Mouse (Mus musculus): ENCODE measurements around the gene Apex2. TPM values are rescaled to one million over a fixed set of nuclear protein-coding genes. Genes with fewer than 3 reads are reported as not detected.
"Not testable (repeated sequence)": the region's sequence is repeated elsewhere in the genome, so short reads cannot be mapped to it uniquely, and the experiment has no call there.

The Apex2 gene
- polyA plus RNA-seq, 1 experiment from 2014 or later: 4.0 TPM

DNA sequence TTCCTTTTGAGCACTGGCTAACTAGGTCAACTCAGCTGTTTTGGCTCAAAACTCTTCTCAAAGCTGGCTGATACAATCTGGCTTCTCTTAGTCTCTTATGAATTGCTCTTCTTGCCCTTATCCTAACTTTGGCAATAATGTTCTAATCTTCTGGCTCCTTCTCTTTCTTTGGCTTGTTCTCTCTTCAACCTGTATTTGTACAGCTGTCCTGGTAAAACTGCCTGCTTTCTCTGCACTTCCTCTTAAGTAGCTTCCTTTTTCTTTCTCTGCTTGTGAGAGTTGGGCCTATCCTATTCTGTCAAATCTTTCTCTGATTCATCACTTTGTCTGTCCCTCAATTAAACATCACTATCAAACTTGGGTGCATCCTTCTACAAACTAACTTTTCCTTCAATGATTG lies 48.0 kb downstream of the Apex2 start:
- Histone ChIP-seq H3K4me3 (ENCODE audit: inconsistent target) (no peak overlapping the region), H3K27ac (no peak overlapping the region), H3K79me2 (ENCODE audit: inconsistent target) (no peaks in the 10 kb centered on the region), H3K36me3 (ENCODE audit: inconsistent target) (no peaks in the 10 kb centered on the region)

DNA sequence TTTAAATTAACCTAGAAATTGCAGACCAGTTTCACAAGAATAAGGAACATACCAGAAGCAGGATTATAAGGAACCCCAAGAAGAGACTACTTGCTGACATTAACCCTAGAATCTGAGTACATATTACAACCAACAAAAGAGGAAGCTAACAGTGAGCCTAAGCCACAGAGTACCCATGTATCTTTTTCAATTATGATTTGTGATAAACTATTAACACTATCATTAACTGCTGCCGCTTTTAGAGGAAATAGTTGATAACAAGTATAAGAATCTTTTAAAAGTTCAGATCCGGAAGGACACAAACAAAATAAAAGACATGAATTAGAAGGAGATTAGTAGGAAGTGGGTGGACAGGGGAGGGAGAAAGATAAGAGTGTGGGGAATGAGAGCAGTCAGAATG lies 49.6 kb downstream of the Apex2 start:
- 100% methylated on average over 1 of the region's 2 CpGs for WGBS (ENCODE audit: missing documents)
- H3K36me3 ChIP-seq (ENCODE audit: inconsistent target): no peaks in the 10 kb centered on the region
- H3K79me2 ChIP-seq (ENCODE audit: inconsistent target): no peaks in the 10 kb centered on the region
- no peak overlapping the region for H3K4me3 ChIP-seq (ENCODE audit: inconsistent target)
- H3K27ac ChIP-seq: no peak overlapping the region

DNA sequence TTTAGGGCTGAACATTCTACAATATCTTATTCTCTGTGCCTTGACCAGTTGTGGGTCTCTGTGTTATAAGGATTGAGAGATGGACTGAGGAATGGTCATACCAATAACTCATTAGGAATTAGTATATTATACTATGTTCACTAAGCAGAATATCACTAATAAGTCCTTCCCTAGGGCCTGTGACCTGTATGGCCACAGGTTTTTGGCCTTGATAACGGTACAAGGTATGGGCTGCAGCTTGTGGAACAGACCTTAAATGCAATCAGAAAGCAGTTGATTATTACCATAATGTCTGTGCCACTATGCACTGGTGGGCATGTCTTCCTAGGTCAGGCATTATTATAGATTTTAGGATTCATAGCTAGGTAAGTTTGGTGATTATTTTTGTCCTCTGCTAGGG lies 73.2 kb downstream of the Apex2 start:
- Histone ChIP-seq H3K27ac (no peak overlapping the region), H3K4me3 (ENCODE audit: inconsistent target) (no peak overlapping the region), H3K79me2 (ENCODE audit: inconsistent target) (no peaks in the 10 kb centered on the region), H3K36me3 (ENCODE audit: inconsistent target) (no peaks in the 10 kb centered on the region)
- 77% methylated on average over 1 of the region's 1 CpGs for WGBS (ENCODE audit: missing documents)

DNA sequence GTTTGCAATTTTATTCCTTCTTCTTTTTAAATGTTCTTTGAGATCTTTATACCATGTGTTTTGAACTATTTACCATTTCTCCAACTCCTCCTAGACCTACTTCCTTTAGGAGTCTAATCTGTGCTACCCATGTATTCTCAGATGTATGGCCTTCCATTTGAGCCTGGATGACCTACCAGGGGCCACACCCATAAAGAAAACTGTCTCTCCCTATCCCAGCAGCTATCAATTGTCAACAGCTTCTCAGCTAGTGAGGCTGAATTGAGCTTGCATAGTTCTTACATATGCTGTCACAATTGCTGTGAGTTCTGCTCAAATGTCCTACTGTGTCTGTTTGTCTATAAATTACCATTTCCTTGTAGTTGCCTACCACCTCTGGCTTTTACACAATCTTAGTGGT lies 73.7 kb downstream of the Apex2 start:
- Histone ChIP-seq H3K79me2 (ENCODE audit: inconsistent target) (no peaks in the 10 kb centered on the region), H3K4me3 (ENCODE audit: inconsistent target) (no peak overlapping the region), H3K36me3 (ENCODE audit: inconsistent target) (no peaks in the 10 kb centered on the region), H3K27ac (no peak overlapping the region)

DNA sequence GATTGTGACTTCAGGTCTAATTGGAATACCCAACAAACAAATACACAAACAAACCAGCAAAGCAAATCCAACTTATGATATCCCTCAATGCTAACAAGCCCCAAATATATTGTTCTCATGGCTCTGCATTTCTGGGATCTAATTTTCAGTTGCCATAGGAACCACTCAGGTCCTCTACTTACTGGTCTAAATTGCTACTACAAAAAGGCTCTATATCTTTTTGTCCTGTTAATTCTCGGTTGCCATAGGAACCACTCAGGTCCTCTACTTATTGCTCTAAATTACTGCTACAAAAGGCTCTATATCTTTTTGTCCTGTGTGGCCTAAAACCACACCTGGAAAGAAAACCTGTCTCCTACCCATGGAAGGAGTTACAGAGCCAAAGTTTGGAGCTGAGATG lies 75.5 kb downstream of the Apex2 start:
- Histone ChIP-seq H3K4me3 (ENCODE audit: inconsistent target) (no peak overlapping the region), H3K27ac (no peak overlapping the region), H3K79me2 (ENCODE audit: inconsistent target) (no peaks in the 10 kb centered on the region), H3K36me3 (ENCODE audit: inconsistent target) (no peaks in the 10 kb centered on the region)
- WGBS (ENCODE audit: missing documents): 100% methylated on average over 1 of the region's 1 CpGs

DNA sequence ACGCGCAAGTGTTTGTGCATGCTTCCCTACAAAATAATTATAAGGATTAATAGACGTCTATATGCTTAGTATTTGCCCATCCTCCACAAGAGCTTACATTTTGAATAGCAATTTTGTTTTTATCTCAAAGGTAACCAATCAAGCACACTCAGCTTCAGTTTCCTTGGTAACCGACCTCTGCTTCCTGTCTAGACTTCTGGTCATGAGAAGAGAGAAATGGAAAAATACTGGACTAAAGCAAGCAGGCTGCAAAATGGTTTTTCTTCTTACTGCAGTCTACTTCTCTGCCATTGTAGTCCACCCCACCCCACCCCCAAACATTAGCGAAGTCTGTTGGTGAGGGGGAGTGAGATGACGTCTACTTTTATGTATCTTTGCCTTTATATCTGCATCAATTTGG lies 78.4 kb downstream of the Apex2 start:
- Histone ChIP-seq H3K27ac (no peak overlapping the region), H3K79me2 (ENCODE audit: inconsistent target) (no peaks in the 10 kb centered on the region), H3K4me3 (ENCODE audit: inconsistent target) (no peak overlapping the region), H3K36me3 (ENCODE audit: inconsistent target) (no peaks in the 10 kb centered on the region)
- WGBS (ENCODE audit: missing documents): 70% methylated on average over 6 of the region's 6 CpGs

DNA sequence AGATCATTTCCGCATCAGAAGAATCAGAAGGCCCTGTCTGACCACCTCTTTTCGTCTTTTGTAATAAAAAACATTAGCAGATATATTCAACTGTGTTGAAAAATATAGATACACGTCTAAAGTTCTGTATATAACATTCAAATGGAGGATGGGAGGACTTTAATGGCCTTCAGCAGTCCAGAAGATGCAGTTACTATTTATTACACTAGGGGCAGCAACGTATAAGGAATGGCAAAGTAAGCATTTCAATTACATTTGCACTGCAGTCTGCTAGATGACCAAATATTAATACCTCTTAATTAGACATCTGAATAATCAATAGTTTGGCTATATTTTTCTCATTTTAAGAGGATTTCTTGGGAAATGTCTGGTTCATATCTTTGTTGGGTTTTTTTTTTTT lies 79.0 kb downstream of the Apex2 start:
- H3K4me3 ChIP-seq (ENCODE audit: inconsistent target): no peak overlapping the region
- no peak overlapping the region for H3K27ac ChIP-seq
- H3K36me3 ChIP-seq (ENCODE audit: inconsistent target): no peaks in the 10 kb centered on the region
- 67% methylated on average over 3 of the region's 4 CpGs for WGBS (ENCODE audit: missing documents)
- no peaks in the 10 kb centered on the region for H3K79me2 ChIP-seq (ENCODE audit: inconsistent target)

DNA sequence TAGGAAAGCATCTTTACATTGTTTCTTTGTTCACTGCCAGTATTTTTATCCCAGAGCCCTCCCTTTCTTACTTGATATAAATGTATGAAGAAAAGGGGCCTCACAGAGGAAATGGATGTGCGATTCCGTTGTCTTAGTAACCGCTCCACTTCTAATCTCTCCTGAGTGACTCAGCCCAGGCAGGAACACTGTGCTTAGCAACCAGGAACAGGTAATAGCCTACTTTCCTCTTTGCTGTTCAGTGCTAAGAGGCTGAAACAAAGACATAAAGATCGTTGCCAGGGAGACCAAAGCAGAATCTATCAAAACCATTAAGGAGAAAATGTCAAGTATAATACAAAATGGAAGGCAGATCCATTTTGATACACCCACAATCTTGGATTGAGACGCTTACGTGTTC lies 81.0 kb downstream of the Apex2 start:
- 90% methylated on average over 6 of the region's 6 CpGs for WGBS (ENCODE audit: missing documents)
- H3K79me2 ChIP-seq (ENCODE audit: inconsistent target): no peaks in the 10 kb centered on the region

DNA sequence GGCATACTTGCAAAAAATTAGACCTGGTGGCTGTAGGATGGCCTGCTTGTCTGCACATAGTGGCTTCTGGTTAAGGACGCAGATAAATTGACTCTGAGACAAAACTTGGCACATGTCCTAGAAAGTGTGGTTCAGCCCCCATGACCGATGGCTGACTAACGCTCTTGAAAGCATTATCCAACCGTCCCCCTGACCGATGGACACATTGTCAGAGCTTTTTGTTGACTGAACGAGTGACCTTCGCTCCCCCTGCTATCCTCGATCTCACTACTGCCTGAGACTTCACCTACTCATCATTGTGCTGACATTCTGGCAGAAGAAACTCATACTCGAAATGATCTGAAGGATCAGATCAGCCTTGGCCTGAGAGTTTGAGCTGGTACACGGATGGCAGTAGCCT lies 101.9 kb downstream of the Apex2 start:
- not testable (repeated sequence) for H3K4me3 ChIP-seq (ENCODE audit: inconsistent target); H3K36me3 ChIP-seq (ENCODE audit: inconsistent target); H3K79me2 ChIP-seq (ENCODE audit: inconsistent target); H3K27ac ChIP-seq
- no CpG with 5 or more reads among the region's 10 CpGs for WGBS (ENCODE audit: missing documents)

More for the DNA sequence above, 81.0 kb downstream of the Apex2 start:
- H3K36me3 ChIP-seq (ENCODE audit: inconsistent target): no peaks in the 10 kb centered on the region
- no peak overlapping the region for H3K4me3 ChIP-seq (ENCODE audit: inconsistent target)
- H3K27ac ChIP-seq: no peak overlapping the region

DNA sequence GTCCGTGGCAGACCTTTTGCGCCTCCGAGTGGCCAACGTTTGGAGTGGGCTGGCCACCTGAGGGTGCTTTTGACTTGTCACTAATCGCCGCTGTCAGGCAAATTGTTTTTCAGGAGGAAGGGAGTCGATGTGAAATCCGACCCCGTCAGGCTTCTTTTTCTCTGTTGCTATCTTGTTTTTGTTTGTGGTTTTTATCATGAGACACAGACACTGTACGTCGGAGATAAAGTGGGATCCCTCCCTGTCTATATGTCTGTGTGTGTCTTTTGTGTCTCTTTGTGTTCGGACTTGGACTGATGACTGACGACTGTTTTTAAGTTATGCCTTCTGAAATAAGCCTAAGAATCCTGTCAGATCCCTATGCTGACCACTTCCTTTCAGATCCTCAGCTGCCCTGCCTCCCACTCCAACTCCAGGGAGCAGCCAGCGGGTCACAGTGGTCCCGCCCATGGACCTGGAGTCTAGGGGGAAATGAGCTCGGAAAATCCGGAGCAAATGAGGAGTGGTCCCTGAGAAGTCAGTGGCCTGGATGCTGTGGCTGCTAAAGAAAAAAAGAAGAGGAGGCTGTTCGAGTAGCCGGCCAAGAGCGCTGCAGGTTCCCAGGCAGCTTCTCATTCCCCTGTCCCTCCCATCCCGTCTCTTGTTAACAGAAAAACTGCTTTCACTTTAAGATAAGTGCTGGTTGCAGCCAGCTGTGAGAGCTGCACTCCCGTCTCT lies 103.2 kb downstream of the Apex2 start:
- WGBS (ENCODE audit: missing documents): 31% methylated on average over 2 of the region's 22 CpGs
- not testable (repeated sequence) for H3K4me3 ChIP-seq (ENCODE audit: inconsistent target); H3K27ac ChIP-seq; H3K36me3 ChIP-seq (ENCODE audit: inconsistent target); H3K79me2 ChIP-seq (ENCODE audit: inconsistent target)

DNA sequence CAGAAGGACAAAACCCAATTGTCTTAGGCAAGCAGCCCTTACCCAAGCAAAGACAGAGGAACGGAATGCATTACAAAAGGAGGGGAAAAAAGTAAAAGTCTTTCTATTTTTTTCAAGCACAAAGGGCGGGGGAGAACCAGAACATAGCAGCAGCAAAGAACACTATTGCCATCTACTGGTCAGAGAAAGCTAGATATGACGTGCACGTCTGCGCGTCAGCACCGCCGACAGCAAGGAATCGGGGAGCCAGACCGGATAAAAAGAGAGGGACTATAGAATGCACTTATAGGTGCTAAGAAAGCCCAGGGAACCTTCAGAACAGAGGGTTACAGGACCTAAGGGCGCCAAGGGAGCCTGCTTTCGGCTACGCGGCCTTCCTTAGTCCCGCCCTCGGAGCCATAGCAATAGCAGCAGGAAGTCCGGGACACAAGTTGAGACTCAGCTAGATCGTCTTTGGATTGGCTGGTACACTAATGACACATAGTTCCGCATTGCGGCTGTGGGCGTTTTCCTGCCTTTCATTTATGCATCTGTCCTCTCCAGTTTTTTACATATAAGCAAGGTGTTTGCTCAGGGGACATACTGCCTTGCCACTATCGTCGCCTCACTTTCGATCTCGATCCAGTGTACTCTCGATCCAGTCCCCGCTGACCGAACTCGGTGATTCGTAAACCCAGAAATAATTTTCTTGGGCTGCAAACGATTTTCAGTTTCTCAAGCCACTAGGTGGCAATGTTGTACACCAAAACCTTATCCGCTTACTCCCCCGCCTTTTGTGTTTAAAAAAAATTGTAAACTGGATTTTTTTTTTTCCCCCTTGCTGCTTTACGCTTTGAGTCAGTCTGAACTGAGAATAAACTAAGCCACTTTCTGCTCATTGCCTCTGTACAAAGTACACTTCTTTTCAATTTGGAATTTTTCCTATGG lies 111.6 kb downstream of the Apex2 start:
- WGBS (ENCODE audit: missing documents): 1% methylated on average over 32 of the region's 34 CpGs

DNA sequence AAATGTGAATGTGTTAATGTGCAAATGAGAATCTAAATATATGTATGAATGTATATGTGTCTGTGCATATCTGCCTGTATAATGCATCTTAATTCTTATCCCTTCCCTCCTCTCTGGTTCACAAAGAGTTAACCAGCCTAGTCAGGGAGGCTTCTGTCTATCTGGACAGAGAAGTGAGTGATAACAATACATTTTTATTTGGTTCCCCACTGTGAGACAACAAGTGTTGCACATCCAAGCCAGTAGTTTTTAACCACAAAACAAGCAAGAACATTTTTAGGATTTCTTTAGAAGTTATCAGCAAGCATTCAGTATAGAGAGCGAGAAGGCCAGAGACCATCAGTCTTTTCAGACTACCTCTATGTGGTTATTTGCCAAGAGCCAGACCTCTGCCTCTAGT lies 118.3 kb downstream of the Apex2 start:
- no peak overlapping the region for H3K27ac ChIP-seq
- no peak overlapping the region for H3K4me3 ChIP-seq (ENCODE audit: inconsistent target)
- 92% methylated on average over 1 of the region's 1 CpGs for WGBS (ENCODE audit: missing documents)
- H3K36me3 ChIP-seq (ENCODE audit: inconsistent target): no peaks in the 10 kb centered on the region
- H3K79me2 ChIP-seq (ENCODE audit: inconsistent target): no peaks in the 10 kb centered on the region

More for the DNA sequence above, 111.6 kb downstream of the Apex2 start:
- no peaks in the 10 kb centered on the region for H3K36me3 ChIP-seq (ENCODE audit: inconsistent target)
- peak overlapping the region; percentile 45 for H3K4me3 ChIP-seq (ENCODE audit: inconsistent target)
- no peaks in the 10 kb centered on the region for H3K79me2 ChIP-seq (ENCODE audit: inconsistent target)
- H3K27ac ChIP-seq: peak overlapping the region; percentile 88

Other genes starting within 250 kb of the Apex2 start
- gene Tmem29, start 130.7 kb downstream of the Apex2 start, polyA plus RNA-seq (2018): 7.7 to 21.0 TPM (median 8.1 TPM) in 3 replicates
- gene Alas2, start 42.5 kb downstream of the Apex2 start, polyA plus RNA-seq (2018): not detected in 3 replicates
- 1.6 to 2.5 TPM (median 2.2 TPM) in 3 replicates for gene Pfkfb1, start 1.6 kb downstream of the Apex2 start, polyA plus RNA-seq (2018)
- gene Tro, start 67.7 kb upstream of the Apex2 start, polyA plus RNA-seq (2018): not detected in 3 replicates
- gene Maged2, start 224.5 kb upstream of the Apex2 start, polyA plus RNA-seq (2018): 8.0 to 14.9 TPM (median 9.9 TPM) in 3 replicates

Measured in macrophage (primary cell).